Mouse (Mus musculus) midbrain, embryonic 16.5 days (tissue): ENCODE data around the gene Ifit3. TPM values are rescaled to one million over a fixed set of nuclear protein-coding genes. Genes with fewer than 3 reads are reported as not detected.

Experiments
- ATAC-seq: fragments of 200-750 bp; cut with Nextera tagmentation; 2 replicates; pipeline ENCODE4 v1.8.0; 2017; ENCODE audit warnings: moderate TSS enrichment
- H3K27ac ChIP-seq: fragments of 300-500 bp; sonication (generic); 2 replicates; pipeline ENCODE4 v1.5.1; 2014; ENCODE audit warnings: mild to moderate bottlenecking, low read length, mixed read lengths
- H3K27me3 ChIP-seq: fragments of 300-500 bp; sonication (generic); 2 replicates; pipeline ENCODE4 v1.6.1; 2014; ENCODE audit warnings: low read depth, low read length, mixed read lengths; ENCODE audit not compliant: control insufficient read depth, insufficient read depth
- H3K36me3 ChIP-seq: fragments of 300-500 bp; sonication (generic); 2 replicates; pipeline ENCODE4 v1.6.1; 2014; ENCODE audit warnings: mild to moderate bottlenecking, low read length, moderate library complexity, mixed read lengths; ENCODE audit not compliant: control insufficient read depth, insufficient read depth
- H3K4me1 ChIP-seq: fragments of 300-500 bp; sonication (generic); 2 replicates; pipeline ENCODE4 v1.6.1; 2014; ENCODE audit warnings: mild to moderate bottlenecking, low read length, mixed read lengths; ENCODE audit not compliant: control insufficient read depth, insufficient read depth
- H3K4me2 ChIP-seq: fragments of 300-500 bp; sonication (generic); 2 replicates; pipeline ENCODE4 v1.6.1; 2014; ENCODE audit warnings: mild to moderate bottlenecking, low read length, mixed read lengths
- H3K4me3 ChIP-seq: fragments of 300-500 bp; sonication (generic); 2 replicates; pipeline ENCODE4 v1.5.1; 2014; ENCODE audit warnings: low read depth, mild to moderate bottlenecking, low read length, moderate library complexity, mixed read lengths
- H3K9ac ChIP-seq: fragments of 300-500 bp; sonication (generic); 2 replicates; pipeline ENCODE4 v1.6.1; 2014; ENCODE audit warnings: low read depth, low read length, mixed read lengths
- H3K9me3 ChIP-seq: fragments of 300-500 bp; sonication (generic); replicated peaks from 2 replicates; pipeline ENCODE4 v1.6.1; 2014; ENCODE audit warnings: mild to moderate bottlenecking, low read length, mixed read lengths; ENCODE audit not compliant: control insufficient read depth, poor library complexity, severe bottlenecking
- WGBS: fragments of 180-500 bp; shearing (Covaris S2); extraction: QIAGEN DNeasy Blood & Tissue Kit; methylation state at CpG from one replicate; pipeline ENCODE4 v1.1.7; 2014; 5-methylcytosine and 5-hydroxymethylcytosine counted together
- polyA plus RNA-seq: library from polyadenylated mRNA; unstranded; fragments of >200 nt; fragmentation: Nextera tagmentation; extraction: Ambion mirVana; gene quantifications from 2 replicates; pipeline ENCODE4 v1.2.1, GENCODE M21; 2015

Gene Ifit3
- polyA plus RNA-seq, 1 experiment from 2014 or later: 1.8 TPM

DNA sequence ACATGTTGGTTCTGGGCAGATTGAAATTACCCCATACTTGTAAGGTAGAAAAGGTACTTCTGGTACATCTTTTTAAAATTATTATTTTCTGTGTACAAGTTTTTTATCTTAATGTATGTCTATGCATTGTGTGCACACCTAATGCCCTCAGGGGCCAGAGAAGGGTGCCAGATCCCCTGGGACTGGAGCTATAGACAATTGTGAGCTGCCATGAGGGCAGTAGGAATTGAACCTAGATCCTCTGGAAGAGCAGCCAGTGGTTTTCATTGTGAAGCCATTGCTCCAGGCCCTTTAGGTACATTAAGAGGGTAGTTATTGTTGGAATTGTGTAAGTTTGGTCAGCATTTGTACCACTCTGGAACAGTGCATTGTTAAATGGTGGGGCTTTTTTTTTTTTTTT, 29.3 kb upstream of the Ifit3 start:
- Histone ChIP-seq H3K27ac (no peak overlapping the region), H3K9ac (no peak overlapping the region), H3K4me1 (peaks cover 11% of the 10 kb centered on the region), H3K4me3 (no peak overlapping the region), H3K9me3 (no peaks in the 10 kb centered on the region), H3K4me2 (no peak overlapping the region), H3K36me3 (no peaks in the 10 kb centered on the region), H3K27me3 (no peaks in the 10 kb centered on the region)
- no peak for ATAC-seq

DNA sequence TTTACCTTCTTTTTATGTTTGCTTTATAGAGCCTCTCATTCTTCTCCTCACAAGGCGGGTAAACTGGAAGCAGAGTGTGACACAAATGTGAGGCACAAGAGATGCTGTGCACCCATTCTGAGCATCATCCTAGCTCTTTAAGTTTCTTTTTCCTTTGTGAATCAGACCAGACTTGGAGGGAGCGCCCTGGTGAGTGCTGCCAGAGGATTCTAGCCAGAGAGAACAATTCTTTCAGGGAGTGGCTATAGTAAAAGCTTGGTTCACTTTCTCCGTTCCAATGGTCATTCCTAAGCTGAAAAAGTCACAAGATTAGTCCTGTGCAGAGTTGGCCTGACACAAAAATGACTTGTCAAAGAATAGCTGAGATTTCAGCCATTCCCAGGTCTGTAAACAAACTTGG, 26.7 kb upstream of the Ifit3 start:
- no peaks in the 10 kb centered on the region for H3K36me3 ChIP-seq
- no peaks in the 10 kb centered on the region for H3K27me3 ChIP-seq
- no peak overlapping the region for H3K4me2 ChIP-seq
- H3K9ac ChIP-seq: no peak overlapping the region
- peaks cover 7% of the 10 kb centered on the region; the same call in 1 of the 2 replicates for H3K4me1 ChIP-seq
- no peak overlapping the region for H3K27ac ChIP-seq
- ATAC-seq: no peak
- 66% methylated on average over 3 of the region's 3 CpGs for WGBS
- no peaks in the 10 kb centered on the region for H3K9me3 ChIP-seq
- H3K4me3 ChIP-seq: no peak overlapping the region

DNA sequence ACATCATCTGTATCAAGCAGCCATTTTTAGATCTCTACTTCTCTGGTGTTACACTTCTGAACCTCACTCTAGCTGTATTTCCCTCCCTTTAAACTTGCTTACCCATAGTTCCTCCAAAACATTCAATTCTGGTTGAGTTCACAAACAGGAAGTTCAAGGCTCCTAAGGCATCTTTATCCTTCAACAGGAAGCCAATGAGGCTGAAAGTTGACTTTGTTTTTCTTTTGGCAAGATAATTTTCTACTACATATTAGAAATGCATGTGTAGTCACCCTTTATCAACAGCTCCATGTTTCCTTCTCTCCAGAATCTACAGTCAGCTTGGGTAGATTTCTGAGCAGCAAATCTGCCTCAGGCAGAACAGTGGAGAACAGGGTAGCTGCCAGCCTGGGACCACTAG, 20.8 kb upstream of the Ifit3 start:
- no peak overlapping the region for H3K27ac ChIP-seq
- H3K36me3 ChIP-seq: no peaks in the 10 kb centered on the region
- H3K9me3 ChIP-seq: no peaks in the 10 kb centered on the region
- ATAC-seq: no peak
- no peak overlapping the region for H3K9ac ChIP-seq
- no peak overlapping the region for H3K4me3 ChIP-seq
- no peaks in the 10 kb centered on the region for H3K4me1 ChIP-seq
- no peak overlapping the region for H3K4me2 ChIP-seq
- H3K27me3 ChIP-seq: no peaks in the 10 kb centered on the region

DNA sequence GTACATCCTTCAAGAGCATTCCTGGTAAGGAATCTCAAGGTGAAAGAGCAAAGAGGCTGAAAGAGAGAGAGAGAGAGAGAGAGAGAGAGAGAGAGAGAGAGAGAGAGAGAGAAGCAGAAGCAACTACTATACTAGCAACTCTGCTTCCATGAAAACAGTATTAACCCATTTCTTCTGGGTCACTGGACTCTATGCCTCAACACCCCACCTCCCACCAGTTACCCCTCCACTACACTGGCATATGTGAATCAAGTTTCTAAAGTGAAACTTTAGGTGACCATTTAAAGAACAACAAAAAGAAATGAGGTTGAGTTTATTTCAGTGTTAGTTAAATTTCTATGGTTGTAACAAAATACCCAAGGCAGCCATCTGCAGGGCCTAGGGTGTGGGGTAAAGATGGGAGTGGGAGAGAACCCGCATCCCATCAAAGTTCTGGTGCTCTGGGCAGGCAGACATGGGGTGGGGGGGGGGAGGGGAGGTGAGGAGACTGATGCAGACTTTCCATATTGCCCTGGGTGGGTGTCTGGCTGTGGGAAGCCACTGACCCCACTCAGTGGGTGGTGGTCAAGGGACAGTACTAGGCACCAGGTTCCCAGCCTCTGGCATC, 17.1 kb upstream of the Ifit3 start:
- H3K27ac ChIP-seq: no peak overlapping the region
- H3K4me3 ChIP-seq: no peak overlapping the region
- no peaks in the 10 kb centered on the region for H3K4me1 ChIP-seq
- H3K27me3 ChIP-seq: no peaks in the 10 kb centered on the region
- no peak overlapping the region for H3K9ac ChIP-seq
- WGBS: 78% methylated on average over 1 of the region's 1 CpGs
- no peak overlapping the region for H3K4me2 ChIP-seq
- H3K9me3 ChIP-seq: no peaks in the 10 kb centered on the region
- no peaks in the 10 kb centered on the region for H3K36me3 ChIP-seq
- ATAC-seq: no peak

DNA sequence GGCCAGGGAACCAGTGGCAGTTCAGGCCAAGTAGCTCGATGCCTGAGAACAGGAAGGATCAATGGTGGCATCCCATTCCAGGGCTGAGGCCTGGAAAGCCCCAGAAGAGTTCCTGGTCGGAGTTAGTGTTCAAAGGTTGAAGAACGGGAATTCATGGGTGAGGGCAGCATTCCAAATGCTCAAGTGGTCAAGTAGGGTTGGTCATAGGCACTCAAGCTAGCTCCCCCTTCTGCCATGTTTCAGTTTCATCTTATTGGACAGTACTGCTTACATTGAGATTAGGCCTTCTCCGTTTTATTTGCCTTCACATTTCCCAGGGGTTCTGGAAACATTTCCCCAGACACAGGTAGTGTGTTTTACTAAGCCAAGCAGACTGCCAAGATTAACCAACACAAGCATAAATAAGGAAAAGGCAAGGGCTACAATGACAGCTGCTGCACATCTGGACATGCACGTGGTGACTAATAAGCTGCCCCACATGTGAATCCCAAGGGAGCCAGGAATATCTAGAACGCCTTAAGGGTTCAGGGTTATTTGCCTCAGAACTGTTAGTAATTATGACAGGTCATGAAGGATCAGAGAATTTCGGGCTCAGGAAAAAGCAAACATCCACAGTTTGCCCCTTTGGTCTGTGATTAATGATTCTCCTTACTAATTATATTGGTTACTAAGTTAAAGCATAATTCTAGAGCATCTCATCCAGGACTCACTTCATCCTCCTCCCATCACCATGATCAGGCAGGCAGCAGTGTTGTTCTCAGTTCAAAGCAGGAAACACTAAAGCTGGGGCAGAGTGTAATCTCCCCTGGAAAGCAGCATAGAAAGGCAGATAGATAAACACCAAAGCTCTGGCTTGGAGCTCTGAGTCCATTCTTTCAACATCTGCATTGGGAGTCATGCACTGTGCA, 14.1 kb upstream of the Ifit3 start:
- H3K9me3 ChIP-seq: no peaks in the 10 kb centered on the region
- no peaks in the 10 kb centered on the region for H3K4me1 ChIP-seq
- H3K27me3 ChIP-seq: no peaks in the 10 kb centered on the region
- H3K27ac ChIP-seq: no peak overlapping the region
- peaks cover 3% of the 10 kb centered on the region; the same call in 1 of the 2 replicates for H3K36me3 ChIP-seq
- H3K4me3 ChIP-seq: no peak overlapping the region
- no peak overlapping the region for H3K9ac ChIP-seq
- H3K4me2 ChIP-seq: no peak overlapping the region
- 75% methylated on average over 7 of the region's 7 CpGs for WGBS
- no peak for ATAC-seq

DNA sequence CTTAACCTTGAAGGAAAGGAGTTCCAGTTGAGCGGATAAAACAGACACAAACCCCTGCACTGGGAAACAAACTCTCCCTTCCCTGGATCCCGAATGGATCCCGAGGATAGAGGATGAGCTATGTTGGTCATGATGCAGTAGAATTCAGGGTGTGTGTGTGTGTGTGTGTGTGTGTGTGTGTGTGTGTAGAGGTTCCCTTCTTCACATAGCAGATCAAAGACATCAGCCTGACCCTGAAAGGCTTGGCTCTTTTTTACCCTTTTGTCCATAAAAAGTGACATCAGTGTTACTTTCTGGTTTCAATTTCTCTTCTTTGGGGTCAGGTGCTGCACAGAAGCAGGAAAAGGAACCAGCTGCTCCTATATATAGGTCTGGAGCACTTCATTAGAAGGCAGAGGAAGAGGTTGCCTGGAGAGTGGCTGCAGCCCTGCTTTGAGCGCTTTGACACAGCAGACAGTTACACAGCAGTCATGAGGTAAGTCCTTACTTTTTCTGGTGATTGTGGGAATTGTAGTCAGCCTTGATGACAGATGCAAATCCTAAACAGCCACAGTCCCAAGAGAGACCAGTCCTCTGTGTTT, 13.3 kb upstream of the Ifit3 start:
- H3K9me3 ChIP-seq: no peaks in the 10 kb centered on the region
- no peaks in the 10 kb centered on the region for H3K27me3 ChIP-seq
- H3K27ac ChIP-seq: no peak overlapping the region
- no peak overlapping the region for H3K4me2 ChIP-seq
- H3K4me3 ChIP-seq: no peak overlapping the region
- H3K36me3 ChIP-seq: peaks cover 3% of the 10 kb centered on the region; the same call in 1 of the 2 replicates
- ATAC-seq: no peak
- H3K4me1 ChIP-seq: no peaks in the 10 kb centered on the region
- no peak overlapping the region for H3K9ac ChIP-seq
- WGBS: 72% methylated on average over 4 of the region's 4 CpGs

DNA sequence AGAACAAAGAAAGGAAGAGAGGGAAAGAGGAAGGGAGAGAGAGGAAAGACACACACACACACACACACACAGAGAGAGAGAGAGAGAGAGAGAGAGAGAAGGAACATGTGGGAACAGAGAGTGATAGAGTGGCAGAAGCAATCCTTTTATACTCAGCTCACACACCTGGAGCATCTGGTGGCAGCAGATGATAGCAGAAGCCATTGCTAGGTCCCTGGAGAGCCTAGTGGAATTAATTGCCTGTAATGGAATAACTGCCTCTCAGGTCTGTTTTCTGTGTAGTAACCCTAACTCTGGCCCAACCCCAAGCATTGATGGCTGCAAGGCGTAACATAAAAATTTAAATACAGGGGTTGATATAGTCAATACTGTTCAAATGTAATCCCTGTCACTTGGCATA, 12.3 kb upstream of the Ifit3 start:
- H3K4me3 ChIP-seq: no peak overlapping the region

DNA sequence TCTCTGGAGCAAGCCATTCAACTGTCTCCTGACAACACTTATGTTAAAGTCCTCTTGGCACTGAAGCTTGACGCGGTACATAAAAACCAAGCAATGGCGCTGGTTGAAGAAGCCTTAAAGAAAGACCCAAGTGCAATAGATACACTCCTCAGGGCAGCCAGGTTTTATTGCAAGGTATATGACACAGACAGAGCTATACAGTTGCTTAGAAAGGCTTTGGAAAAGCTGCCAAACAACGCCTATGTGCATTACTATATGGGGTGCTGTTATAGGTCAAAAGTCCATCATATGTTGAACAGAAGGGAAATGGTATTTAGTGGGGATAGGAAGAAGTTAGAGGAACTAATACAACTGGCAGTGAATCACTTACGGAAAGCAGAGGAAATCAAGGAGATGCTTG, 9.7 kb upstream of the Ifit3 start:
- Histone ChIP-seq H3K27ac (no peak overlapping the region), H3K9me3 (no peaks in the 10 kb centered on the region)
- 97% methylated on average over 5 of the region's 5 CpGs for WGBS

More for the DNA sequence above, 12.3 kb upstream of the Ifit3 start:
- Histone ChIP-seq H3K9me3 (no peaks in the 10 kb centered on the region), H3K4me2 (no peak overlapping the region), H3K4me1 (no peaks in the 10 kb centered on the region), H3K9ac (no peak overlapping the region), H3K27me3 (no peaks in the 10 kb centered on the region), H3K27ac (no peak overlapping the region), H3K36me3 (peaks cover 3% of the 10 kb centered on the region; the same call in 1 of the 2 replicates)
- WGBS: 88% methylated on average over 1 of the region's 1 CpGs
- peak; percentile 54 for ATAC-seq

DNA sequence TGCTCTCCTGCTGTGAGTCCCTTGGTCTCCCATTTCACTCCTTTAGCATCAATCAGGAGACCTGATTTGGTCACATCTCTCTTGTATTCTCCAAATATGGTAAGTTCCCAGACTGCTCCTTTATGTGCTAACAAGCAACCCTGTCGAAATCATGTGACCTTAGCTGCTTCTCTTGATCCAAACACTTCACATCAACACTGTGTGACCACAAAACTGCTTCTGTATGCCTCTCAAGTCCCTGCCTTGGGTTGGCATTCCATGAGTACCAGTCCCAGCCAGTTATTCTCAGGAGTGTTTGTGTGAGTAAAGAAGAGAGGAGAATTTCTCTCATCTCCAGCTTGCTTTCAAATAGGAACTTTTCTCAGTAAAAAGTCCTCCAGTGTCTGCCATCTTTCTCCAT, 6.2 kb upstream of the Ifit3 start:
- no peak overlapping the region for H3K4me2 ChIP-seq
- WGBS: 65% methylated on average over 1 of the region's 1 CpGs
- peaks cover 3% of the 10 kb centered on the region; the same call in 1 of the 2 replicates for H3K36me3 ChIP-seq
- H3K4me3 ChIP-seq: no peak overlapping the region
- H3K27me3 ChIP-seq: no peaks in the 10 kb centered on the region
- no peaks in the 10 kb centered on the region for H3K9me3 ChIP-seq
- no peak overlapping the region for H3K9ac ChIP-seq
- H3K27ac ChIP-seq: no peak overlapping the region
- no peaks in the 10 kb centered on the region for H3K4me1 ChIP-seq
- no peak for ATAC-seq

More for the DNA sequence above, 9.7 kb upstream of the Ifit3 start:
- no peak overlapping the region for H3K4me2 ChIP-seq
- H3K4me3 ChIP-seq: no peak overlapping the region
- H3K4me1 ChIP-seq: no peaks in the 10 kb centered on the region
- no peak for ATAC-seq
- H3K27me3 ChIP-seq: no peaks in the 10 kb centered on the region
- H3K36me3 ChIP-seq: peaks cover 3% of the 10 kb centered on the region; the same call in 1 of the 2 replicates
- H3K9ac ChIP-seq: no peak overlapping the region
